In the genomic region with DNA sequence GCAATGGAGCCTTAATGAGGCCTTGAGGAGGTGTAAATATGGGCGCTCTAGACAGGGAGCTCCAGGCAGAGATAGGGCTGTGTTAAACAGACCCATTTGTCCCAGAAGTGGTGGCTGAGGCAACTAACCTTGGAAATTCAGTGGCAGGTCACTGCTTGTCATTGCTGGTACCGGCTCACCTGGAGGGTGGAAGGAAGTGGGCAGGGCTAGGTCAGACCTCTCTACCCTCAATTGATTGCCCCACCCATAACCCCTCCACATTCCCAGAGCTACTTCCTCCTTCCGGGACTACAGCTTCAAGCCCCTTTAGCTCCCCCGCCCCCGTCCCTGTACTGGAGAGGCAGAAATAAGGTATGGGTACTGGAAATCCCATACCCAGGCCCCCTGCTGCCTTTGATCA, we compare ENCODE assay signal across 14 mouse cellular contexts. TPM values are rescaled to one million over a fixed set of nuclear protein-coding genes. Genes with fewer than 3 reads are reported as not detected.
DNase-seq lines count a peak whose midpoint lies in the region; ATAC-seq lines count a peak whose summit lies in the region.
"Had no signal": no experiment of that assay in that cellular context is flagged by ENCODE, and none has a peak within 500 bp of the region (broad histone marks: within the 10 kb centered on the region; RNA-seq: fewer than 3 reads in every experiment).

No protein-coding gene starts in this region.

- H3K9ac ChIP-seq in lung, embryonic 15.5 days: no peak overlapping the region
- no peak overlapping the region for H3K9ac ChIP-seq in hindbrain, embryonic 11.5 days (ENCODE audit: low read depth, low read length)

- H3K4me1 ChIP-seq in heart, embryonic 10.5 days: peaks cover 21% of the 10 kb centered on the region
- peaks cover 17% of the 10 kb centered on the region for H3K4me1 ChIP-seq in lung, embryonic 15.5 days
- no peaks in the 10 kb centered on the region for H3K4me1 ChIP-seq in hindbrain, embryonic 11.5 days (replicated peaks; ENCODE audit: control insufficient read depth, insufficient read depth, low read length)

- 0 out of 2 replicates have a peak, but pooled peaks cover 4% of the 10 kb centered on the region for H3K27me3 ChIP-seq in heart, embryonic 10.5 days (ENCODE audit: insufficient read depth, poor library complexity, severe bottlenecking)
- no peaks in the 10 kb centered on the region for H3K27me3 ChIP-seq in lung, embryonic 15.5 days
- no peaks in the 10 kb centered on the region for H3K27me3 ChIP-seq in hindbrain, embryonic 11.5 days (ENCODE audit: control insufficient read depth, insufficient read depth, low read length)

- H3K36me3 ChIP-seq in heart, embryonic 10.5 days: no peaks in the 10 kb centered on the region
- H3K36me3 ChIP-seq in lung, embryonic 15.5 days: no peaks in the 10 kb centered on the region
- no peaks in the 10 kb centered on the region for H3K36me3 ChIP-seq in hindbrain, embryonic 11.5 days (ENCODE audit: control insufficient read depth, insufficient read depth, low read length)

- DNase-seq in heart, embryonic 10.5 days (ENCODE audit: low spot score): no peak
- no peak for DNase-seq in heart, postnatal 4 days
- peak; percentile 32 for DNase-seq in urinary bladder, postnatal 14 days (ENCODE audit: low spot score)
- no peak for DNase-seq in urinary bladder, postnatal 4 days (ENCODE audit: low spot score in 2 of 2)
- DNase-seq in hindbrain, embryonic 11.5 days (ENCODE audit: low spot score): no peak
- no peak for DNase-seq in layer of hippocampus, adult 18-20 months (ENCODE audit: low spot score in 2 of 2)
- DNase-seq in ovary, postnatal 36 days (ENCODE audit: low spot score): no peak
- DNase-seq: kidney, postnatal 10 days had no signal

- H3K4me2 ChIP-seq in lung, embryonic 15.5 days: peak overlapping the region; percentile 8; the same call in 1 of the 2 replicates
- H3K4me2 ChIP-seq in hindbrain, embryonic 11.5 days (replicated peaks; ENCODE audit: low read depth, low read length): no peak overlapping the region

- H3K4me3 ChIP-seq in heart, embryonic 10.5 days: no peak overlapping the region
- no peak overlapping the region for H3K4me3 ChIP-seq in lung, embryonic 15.5 days
- H3K4me3 ChIP-seq in hindbrain, embryonic 11.5 days (ENCODE audit: low read depth, low read length): no peak overlapping the region

- WGBS in heart, embryonic 10.5 days: 59% methylated on average over 5 of the region's 5 CpGs
- 37% methylated on average over 5 of the region's 5 CpGs for WGBS in lung, embryonic 15.5 days
- 66% methylated on average over 5 of the region's 5 CpGs for WGBS in hindbrain, embryonic 11.5 days

- no peaks in the 10 kb centered on the region for H3K9me3 ChIP-seq in heart, embryonic 10.5 days
- no peaks in the 10 kb centered on the region for H3K9me3 ChIP-seq in lung, embryonic 15.5 days
- H3K9me3 ChIP-seq in hindbrain, embryonic 11.5 days (ENCODE audit: control insufficient read depth, low read length): no peaks in the 10 kb centered on the region

- H3K27ac ChIP-seq in heart, embryonic 10.5 days: peak overlapping the region; percentile 6; the same call in 1 of the 2 replicates
- H3K27ac ChIP-seq in lung, embryonic 15.5 days: 0 out of 2 replicates have a peak overlapping the region, but pooled peaks have one; percentile 15
- no peak overlapping the region for H3K27ac ChIP-seq in hindbrain, embryonic 11.5 days (ENCODE audit: low read depth, low read length)

- peak; percentile 67; the same call in 1 of the 2 replicates for ATAC-seq in lung, embryonic 15.5 days (ENCODE audit: borderline replicate concordance, extremely low read depth, low FRiP score, low TSS enrichment)
- no peak for ATAC-seq in hindbrain, embryonic 11.5 days (ENCODE audit: low FRiP score)

RNA-seq across cellular contexts. Expression of gene Cd79b, which starts 1.0 kb away (rescaled TPM):
- polyA plus RNA-seq in heart, embryonic 10.5 days (2016; fragmentation: Nextera tagmentation; extraction: Ambion mirVana): 0.39 and 0.87 TPM in 2 replicates
- total RNA-seq in heart, postnatal 4 days (2021): 1 to 10 TPM; 1.2 to 2.1 TPM
- 4.2 TPM in 2 replicates for polyA plus RNA-seq in lung, embryonic 15.5 days (2015; fragmentation: Nextera tagmentation; extraction: Ambion mirVana)
- polyA plus RNA-seq in hindbrain, embryonic 11.5 days (2014; fragmentation: Nextera tagmentation; extraction: Ambion mirVana): 0.91 and 1.9 TPM in 2 replicates
- total RNA-seq in layer of hippocampus, adult 18-20 months (2021): not detected
- polyA plus RNA-seq: C2C12 had no signal

RNA-seq across cellular contexts. Expression of gene Gh, which starts 11.9 kb away (rescaled TPM):
- not detected in 2 replicates for polyA plus RNA-seq in heart, embryonic 10.5 days (2016; fragmentation: Nextera tagmentation; extraction: Ambion mirVana)
- not detected for total RNA-seq in heart, postnatal 4 days (2021)
- polyA plus RNA-seq in lung, embryonic 15.5 days (2015; fragmentation: Nextera tagmentation; extraction: Ambion mirVana): not detected in 2 replicates
- polyA plus RNA-seq in hindbrain, embryonic 11.5 days (2014; fragmentation: Nextera tagmentation; extraction: Ambion mirVana): not detected in 2 replicates
- total RNA-seq in layer of hippocampus, adult 18-20 months (2021): not detected
- total RNA-seq: liver, adult 2 months had no signal
- polyA plus RNA-seq: C2C12; embryonic facial prominence, embryonic 11.5 days; gonadal fat pad, adult 2 months; liver, adult 2 months; urinary bladder, adult 2 months had no signal

RNA-seq across cellular contexts. Expression of gene Tcam1, which starts 37.1 kb away (rescaled TPM):
- 0.18 and 0.40 TPM in 2 replicates for polyA plus RNA-seq in heart, embryonic 10.5 days (2016; fragmentation: Nextera tagmentation; extraction: Ambion mirVana)
- total RNA-seq in heart, postnatal 4 days (2021): not detected
- polyA plus RNA-seq in lung, embryonic 15.5 days (2015; fragmentation: Nextera tagmentation; extraction: Ambion mirVana): 0.23 and 0.24 TPM in 2 replicates
- 0.08 and 0.35 TPM in 2 replicates for polyA plus RNA-seq in hindbrain, embryonic 11.5 days (2014; fragmentation: Nextera tagmentation; extraction: Ambion mirVana)
- under 1 TPM; 0.13 to 0.15 TPM for total RNA-seq in layer of hippocampus, adult 18-20 months (2021)
- total RNA-seq: liver, adult 2 months had no signal
- polyA plus RNA-seq: liver, adult 2 months had no signal

RNA-seq across cellular contexts. Expression of gene Scn4a, which starts 39.6 kb away (rescaled TPM):
- polyA plus RNA-seq in heart, embryonic 10.5 days (2016; fragmentation: Nextera tagmentation; extraction: Ambion mirVana): 0.20 and 0.44 TPM in 2 replicates
- total RNA-seq in heart, postnatal 4 days (2021): 1 to 10 TPM; 2.5 to 3.5 TPM
- polyA plus RNA-seq in lung, embryonic 15.5 days (2015; fragmentation: Nextera tagmentation; extraction: Ambion mirVana): 0.06 and 0.16 TPM in 2 replicates
- polyA plus RNA-seq in hindbrain, embryonic 11.5 days (2014; fragmentation: Nextera tagmentation; extraction: Ambion mirVana): 0.05 TPM in 1 of 2 replicates, not detected in the other
- total RNA-seq in layer of hippocampus, adult 18-20 months (2021): under 1 TPM in 1 of 2 experiments, not detected in 1; 0.05 TPM

RNA-seq across cellular contexts. Expression of gene Smarcd2, which starts 40.8 kb away (rescaled TPM):
- 20.9 and 36.2 TPM in 2 replicates for polyA plus RNA-seq in heart, embryonic 10.5 days (2016; fragmentation: Nextera tagmentation; extraction: Ambion mirVana)
- 10 to 100 TPM; 20.2 to 20.3 TPM for total RNA-seq in heart, postnatal 4 days (2021)
- 79.1 and 81.6 TPM in 2 replicates for polyA plus RNA-seq in lung, embryonic 15.5 days (2015; fragmentation: Nextera tagmentation; extraction: Ambion mirVana)
- polyA plus RNA-seq in hindbrain, embryonic 11.5 days (2014; fragmentation: Nextera tagmentation; extraction: Ambion mirVana): 31.6 and 33.2 TPM in 2 replicates
- total RNA-seq in layer of hippocampus, adult 18-20 months (2021): 10 to 100 TPM; 23.9 to 26.3 TPM
